Mouse (Mus musculus): ENCODE measurements around the gene Fat1.

- TF ChIP-seq CTCF (IDR thresholded peaks at IDR 0.05; ENCODE audit: insufficient read depth, low read depth, low read length), result no peak
- no peak for TF ChIP-seq POLR2A (IDR thresholded peaks at IDR 0.05; ENCODE audit: insufficient read depth, low read depth, low read length)
Measured at GRCm38 (mm10) chr8:44991700-44992487, 56.6 kb downstream of the Fat1 start.

All from olfactory bulb, adult 2 months (tissue).